Comparison of ENCODE assay signal across 23 mouse cellular contexts in genomic region chr2:146589860-146590259, GRCm38 (mm10).
"Had no signal": no experiment of that assay in that cellular context is flagged by ENCODE, and none has a peak within 500 bp of the region (broad histone marks: within the 10 kb centered on the region; RNA-seq: fewer than 3 reads in every experiment).

No protein-coding gene starts in this region.

- H3K4me2 ChIP-seq: heart, embryonic 12.5 days; hindbrain, embryonic 13.5 days; hindbrain, embryonic 15.5 days; limb, embryonic 12.5 days; liver, embryonic 11.5 days; liver, embryonic 13.5 days; liver, embryonic 15.5 days had no signal

- H3K36me3 ChIP-seq: heart, embryonic 12.5 days; hindbrain, embryonic 13.5 days; hindbrain, embryonic 15.5 days; limb, embryonic 10.5 days; limb, embryonic 12.5 days; liver, embryonic 13.5 days; liver, embryonic 15.5 days had no signal

- H3K4me1 ChIP-seq: hindbrain, embryonic 13.5 days; hindbrain, embryonic 15.5 days; limb, embryonic 10.5 days; limb, embryonic 12.5 days; liver, embryonic 13.5 days; liver, embryonic 15.5 days had no signal

- ATAC-seq: hindbrain, postnatal 0 days had no signal

- H3K4me3 ChIP-seq: gastrocnemius, adult 2 months; heart, adult 2 months; heart, embryonic 12.5 days; hindbrain, embryonic 13.5 days; hindbrain, embryonic 15.5 days; layer of hippocampus, adult 2 months; left cerebral cortex, adult 2 months; limb, embryonic 10.5 days; limb, embryonic 12.5 days; liver, embryonic 13.5 days; liver, embryonic 15.5 days had no signal

- H3K27me3 ChIP-seq: heart, embryonic 12.5 days; hindbrain, embryonic 13.5 days; hindbrain, embryonic 15.5 days; limb, embryonic 12.5 days; liver, embryonic 13.5 days; liver, embryonic 15.5 days had no signal

- H3K9ac ChIP-seq: heart, embryonic 12.5 days; hindbrain, embryonic 13.5 days; hindbrain, embryonic 15.5 days; limb, embryonic 12.5 days; liver, embryonic 13.5 days; liver, embryonic 15.5 days had no signal

- H3K9me3 ChIP-seq: heart, embryonic 12.5 days; hindbrain, embryonic 13.5 days; hindbrain, embryonic 15.5 days; limb, embryonic 10.5 days; limb, embryonic 12.5 days; liver, embryonic 13.5 days; liver, embryonic 15.5 days had no signal

- H3K27ac ChIP-seq: gastrocnemius, adult 2 months; heart, adult 2 months; hindbrain, embryonic 13.5 days; hindbrain, embryonic 15.5 days; hindbrain, postnatal 0 days; layer of hippocampus, adult 2 months; left cerebral cortex, adult 2 months; limb, embryonic 10.5 days; liver, embryonic 13.5 days; liver, embryonic 15.5 days had no signal

- DNase-seq: gastrocnemius, adult 2 months; gastrocnemius, postnatal 10 days; gastrocnemius, postnatal 25 days; heart, adult 2 months; heart, postnatal 10 days; heart, postnatal 4 days; kidney, adult 18-20 months; kidney, adult 8-10 months; kidney, postnatal 10 days; kidney, postnatal 25 days; kidney, postnatal 4 days; liver; liver, embryonic 13.5 days had no signal
